Mouse (Mus musculus): Measurements from ENCODE around the gene Adam15.

DNA sequence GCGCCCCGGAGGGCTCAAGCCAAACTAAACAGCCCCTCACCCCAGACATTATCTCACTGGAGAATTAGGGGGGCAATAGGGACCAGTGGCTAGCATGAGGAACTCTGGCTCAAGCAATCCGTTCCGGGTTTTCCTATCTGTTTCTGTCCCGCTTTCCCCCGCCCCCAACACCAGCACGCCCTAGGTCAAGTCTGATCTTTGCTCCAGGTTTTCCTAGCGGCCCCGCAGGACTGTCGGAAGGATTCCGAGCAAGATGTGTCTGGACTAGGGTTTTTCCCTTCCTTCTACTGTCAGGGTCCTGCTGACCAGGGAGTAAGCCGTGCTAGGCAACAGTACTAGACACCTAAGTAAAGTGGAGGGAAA lies 45.1 kb upstream of the Adam15 start:
- TF ChIP-seq CTCF (IDR thresholded peaks at IDR 0.05; ENCODE audit: low read depth) (no peak), EP300 (IDR thresholded peaks at IDR 0.05; ENCODE audit: low read depth) (no peak)
